Mouse (Mus musculus) retina, postnatal 1 day (tissue): Measurements from ENCODE around the gene Efna1.
A peak's percentile ranks its signal among the peaks of the same experiment; 100 is the strongest.

Experiments used
- DNase-seq: peaks from one replicate; pipeline ENCODE4 v3.0.0-alpha.2; 2012

Efna1 gene

DNA sequence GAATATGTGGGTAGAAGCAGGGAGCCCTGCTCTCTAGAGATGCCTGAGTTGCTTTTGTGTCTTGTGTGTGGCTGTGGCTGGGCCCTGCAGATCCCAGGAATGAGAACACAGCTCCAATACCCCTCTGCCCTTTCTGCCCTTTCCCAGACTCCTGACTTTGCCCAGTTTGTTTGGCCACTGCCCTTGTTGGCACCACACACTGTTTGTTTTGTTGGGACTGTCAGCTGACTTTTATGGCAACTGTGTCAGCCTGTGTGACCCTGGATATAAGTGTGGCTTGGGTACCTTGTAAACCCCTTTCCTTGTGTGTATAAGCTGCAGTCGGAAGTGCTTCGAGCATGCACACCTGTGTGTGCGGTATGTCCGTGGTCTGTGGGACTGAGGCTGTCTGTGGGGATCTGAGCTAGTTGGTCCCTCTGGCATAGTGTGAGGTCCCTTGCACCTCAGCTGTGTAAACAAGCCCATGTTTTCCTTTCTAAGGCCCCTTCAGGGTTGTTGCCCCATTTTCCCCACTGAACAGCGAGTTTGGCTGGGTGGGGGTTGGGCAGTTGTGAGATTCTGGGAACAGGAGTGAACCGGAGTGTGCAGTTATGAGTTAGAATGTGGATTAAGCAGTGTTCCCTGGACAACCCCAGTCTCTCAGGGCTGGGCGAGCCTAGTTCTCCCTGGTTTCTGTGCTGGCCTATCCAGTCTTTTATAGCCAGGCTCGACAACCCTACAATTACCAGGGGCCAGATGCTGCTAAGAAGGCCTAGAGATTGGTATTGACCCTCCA is 24.8 kb upstream of the Efna1 start:
- DNase-seq, result no peak

DNA sequence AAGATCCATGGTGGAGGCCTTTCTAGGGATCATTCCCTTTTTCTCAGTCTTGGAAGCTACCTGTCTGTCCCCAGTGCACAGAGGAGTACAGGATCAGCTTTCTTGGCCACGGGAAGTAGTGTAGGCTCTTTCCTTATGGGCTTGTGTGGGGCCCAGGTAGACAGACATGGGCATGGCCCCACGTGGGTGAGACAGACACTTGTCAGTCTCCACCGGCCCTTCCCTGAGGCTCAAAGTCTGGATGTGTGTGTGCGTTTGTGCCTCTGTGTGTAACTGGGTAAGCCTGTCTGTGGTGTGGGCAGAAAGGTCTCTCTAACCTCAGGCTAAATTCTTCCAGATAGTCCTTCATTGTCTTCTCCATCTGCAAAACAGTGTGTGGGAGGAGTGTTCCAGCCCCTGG is 24.2 kb upstream of the Efna1 start:
- no peak for DNase-seq

GRCm38 (mm10) chr3:89304440-89304839 is 23.5 kb upstream of the Efna1 start:
- no peak for DNase-seq

- no peak for DNase-seq
Observed at GRCm38 (mm10) chr3:89300514-89300913, 19.6 kb upstream of the Efna1 start.

- DNase-seq, result no peak
Observed at GRCm38 (mm10) chr3:89300071-89300470, 19.1 kb upstream of the Efna1 start.

GRCm38 (mm10) chr3:89299499-89299898 is 18.6 kb upstream of the Efna1 start:
- DNase-seq, result peak; percentile 50

- no peak for DNase-seq
Observed at GRCm38 (mm10) chr3:89298908-89299307, 18.0 kb upstream of the Efna1 start.

DNA sequence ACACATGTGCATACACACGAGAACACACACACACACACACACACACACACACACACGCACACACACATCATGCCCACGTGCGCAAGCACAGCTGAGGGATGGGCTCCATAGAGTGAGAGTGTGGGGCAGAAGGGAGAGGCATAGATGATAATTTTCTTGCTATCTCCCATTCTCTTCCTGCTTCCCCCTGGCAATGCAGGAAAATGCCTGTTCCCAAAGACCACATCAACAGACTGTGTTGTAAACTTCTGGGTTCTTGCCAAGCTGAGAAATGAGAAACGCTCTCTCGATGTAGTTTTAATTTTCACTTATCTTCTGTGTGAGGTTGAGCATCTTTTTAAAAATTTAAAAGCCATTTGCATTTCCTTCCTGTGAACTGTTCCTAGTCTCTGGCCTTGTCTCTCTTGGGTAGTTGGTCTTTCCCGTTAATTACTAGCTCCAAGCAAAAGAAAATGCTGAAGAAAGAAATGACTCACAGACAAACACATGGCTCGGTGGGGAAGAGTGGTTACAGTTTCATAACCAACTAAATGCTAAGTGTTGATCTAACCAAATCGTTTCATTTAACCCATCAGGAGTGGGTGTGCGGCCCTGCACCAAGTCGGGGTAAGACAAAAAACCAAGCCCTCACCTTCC is 15.9 kb upstream of the Efna1 start:
- DNase-seq, result no peak

DNA sequence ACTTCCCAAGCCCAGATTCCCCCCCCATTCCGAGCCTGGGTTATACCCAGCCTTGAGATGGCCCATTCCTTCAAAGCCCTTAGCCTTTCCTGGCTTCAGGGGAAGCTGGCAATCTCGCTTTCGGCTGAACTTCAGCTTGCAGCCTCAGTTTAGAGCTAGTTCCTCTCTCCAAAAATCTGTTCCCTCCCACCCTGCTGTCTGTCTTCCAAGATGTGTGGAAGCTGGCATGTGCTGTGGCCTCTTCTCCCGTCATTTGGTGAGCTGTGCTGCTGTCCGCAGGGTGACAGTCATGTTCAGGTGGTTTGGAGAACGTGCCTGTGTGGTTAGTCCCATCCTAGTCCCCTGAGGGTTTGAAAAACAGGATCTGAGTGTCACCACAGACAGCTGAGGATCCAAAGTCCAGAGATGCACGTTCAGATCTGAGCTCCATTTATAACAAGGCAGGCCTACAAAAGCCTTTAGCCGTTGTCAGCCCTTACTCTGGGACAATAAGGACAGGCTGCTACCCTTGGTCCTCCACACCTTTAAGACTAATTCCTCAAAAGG is 14.8 kb upstream of the Efna1 start:
- DNase-seq, result no peak

DNA sequence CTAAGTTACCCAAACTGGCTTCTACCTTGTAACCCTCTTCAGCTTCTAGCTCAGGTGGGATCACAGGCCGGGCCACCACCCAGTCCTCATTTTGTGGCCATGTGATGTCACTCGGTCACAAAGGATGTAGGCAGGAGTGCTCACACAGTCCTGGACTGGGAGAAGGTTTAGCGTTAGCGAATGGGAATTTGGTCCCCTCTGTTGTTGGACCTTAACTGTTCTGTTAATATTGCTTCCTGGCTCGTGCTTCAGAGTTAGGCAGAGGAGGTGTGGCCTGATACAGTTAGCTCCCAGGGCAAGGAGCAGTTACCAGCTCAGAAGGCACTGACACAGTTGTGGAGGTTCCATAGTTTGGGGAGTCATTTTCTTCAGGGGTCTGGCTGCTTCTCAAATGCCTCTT is 13.3 kb upstream of the Efna1 start:
- DNase-seq, result no peak

- DNase-seq, result no peak
Observed at GRCm38 (mm10) chr3:89293247-89293918, 12.4 kb upstream of the Efna1 start.

DNA sequence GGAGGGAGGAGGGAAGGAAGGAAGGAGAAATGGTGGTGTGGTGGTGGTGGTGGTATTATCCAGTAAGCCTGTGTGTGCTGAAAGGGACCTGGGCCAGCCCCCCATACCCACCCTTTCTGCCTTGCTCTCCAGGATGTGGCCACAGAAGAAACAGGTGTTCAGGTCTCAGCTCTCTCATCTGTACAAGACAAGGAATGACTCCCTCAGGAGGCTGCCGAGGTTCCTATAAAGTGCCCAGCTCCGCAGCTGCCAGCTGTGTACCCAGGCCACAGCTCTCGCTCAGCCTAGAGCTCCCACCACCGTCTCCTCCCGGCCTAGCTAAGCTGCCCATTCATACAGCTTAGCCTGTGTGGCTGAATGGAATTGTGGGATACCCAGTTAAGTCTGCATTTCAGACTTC is 11.4 kb upstream of the Efna1 start:
- no peak for DNase-seq

DNA sequence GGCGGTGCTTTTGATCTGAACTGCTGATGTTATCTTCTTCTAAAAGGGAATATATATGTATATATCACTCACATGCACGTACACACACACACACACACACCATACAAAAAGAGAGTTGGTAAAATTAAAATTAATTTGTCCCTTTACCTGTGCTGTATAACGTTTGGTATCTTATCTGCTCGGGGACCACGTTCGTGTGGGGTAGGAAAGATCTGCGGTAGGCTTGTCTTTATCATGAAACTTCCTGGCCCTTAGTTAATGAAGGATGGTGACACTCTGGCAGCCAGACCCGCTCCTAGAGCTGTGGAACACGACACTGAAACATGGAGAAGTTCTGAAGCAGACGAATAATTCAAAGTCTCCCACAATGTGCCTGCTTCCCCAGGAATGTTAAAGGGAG is 10.9 kb upstream of the Efna1 start:
- DNase-seq, result no peak

DNA sequence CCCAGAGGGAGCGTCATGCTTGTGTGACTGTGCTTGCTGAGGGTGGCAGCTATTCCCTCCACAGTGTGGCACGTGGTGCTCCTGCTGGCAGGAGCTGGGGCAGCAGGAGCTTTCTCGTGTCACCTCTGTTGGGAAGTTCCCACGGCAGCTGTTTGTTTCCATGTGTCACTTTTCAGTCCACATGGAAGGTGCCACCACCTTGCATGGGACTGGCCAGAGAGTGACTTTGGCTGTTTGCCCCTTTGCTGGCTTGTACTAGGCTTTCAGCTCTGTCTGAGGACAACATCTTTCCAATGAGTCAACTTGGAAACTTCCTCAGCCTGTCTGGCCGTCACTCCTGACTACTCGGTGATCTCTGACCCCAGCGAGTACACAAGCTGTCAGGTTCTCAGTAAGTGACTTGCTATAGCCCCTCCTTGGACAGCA is 7.6 kb upstream of the Efna1 start:
- DNase-seq, result no peak

DNA sequence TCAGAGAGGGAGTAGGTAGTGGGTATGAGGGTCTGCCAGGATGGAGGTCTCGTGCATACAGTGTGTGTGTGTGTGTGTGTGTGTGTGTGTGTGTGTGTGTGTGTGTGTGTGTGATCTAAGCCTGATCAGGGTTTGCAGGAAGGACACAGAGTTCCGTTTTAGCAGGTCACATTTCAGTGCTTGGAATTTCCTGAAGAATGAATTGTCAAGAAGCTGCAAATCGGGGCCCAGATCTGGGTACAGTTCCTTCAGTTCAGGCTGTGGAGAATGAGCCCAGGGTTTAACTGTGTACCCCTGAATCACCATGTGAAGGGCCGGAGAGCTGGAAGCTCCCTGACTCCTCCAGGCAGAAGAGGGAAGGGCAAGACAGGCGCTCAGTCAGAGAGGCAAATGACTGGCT is 6.3 kb upstream of the Efna1 start:
- no peak for DNase-seq

DNA sequence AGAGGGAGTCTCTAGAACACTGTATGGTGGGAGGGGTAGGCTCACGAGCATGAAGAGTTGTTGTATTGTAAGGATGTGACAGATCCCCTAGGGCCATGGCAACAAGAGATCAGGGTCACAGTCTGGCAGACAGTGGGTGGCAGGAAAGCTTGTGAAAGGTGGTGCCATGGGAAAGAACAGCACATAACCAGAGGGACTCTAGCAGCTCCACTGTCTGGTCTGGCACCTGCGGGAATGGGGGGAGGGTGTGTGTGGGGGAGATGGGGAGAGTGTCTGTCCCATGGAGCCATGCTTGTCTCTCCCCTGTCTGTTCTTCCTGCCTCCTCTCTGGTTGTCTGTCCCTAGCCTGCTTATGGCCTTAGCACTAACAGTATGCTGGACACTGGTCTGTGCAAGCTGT is 4.6 kb upstream of the Efna1 start:
- peak; percentile 70 for DNase-seq

DNA sequence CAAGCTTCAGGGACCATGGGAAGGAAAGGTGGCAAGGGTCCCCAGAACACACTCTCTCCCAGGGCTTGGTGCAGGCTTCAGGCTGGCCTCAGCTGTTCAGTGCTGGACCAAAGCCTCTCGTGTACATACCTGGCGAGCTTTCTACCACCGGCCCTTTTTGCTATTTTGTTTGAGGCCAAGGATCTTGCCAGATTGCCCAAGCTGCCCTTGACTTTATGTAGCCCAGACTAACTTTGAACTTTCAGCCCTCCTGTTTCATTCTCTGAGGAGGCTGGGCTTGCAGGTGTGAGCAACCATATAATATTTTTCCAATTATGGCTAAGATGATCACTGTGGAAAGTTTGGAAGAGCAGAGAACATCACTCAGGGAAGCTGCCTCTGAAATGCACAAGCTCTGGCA is 3.3 kb upstream of the Efna1 start:
- DNase-seq, result no peak

DNA sequence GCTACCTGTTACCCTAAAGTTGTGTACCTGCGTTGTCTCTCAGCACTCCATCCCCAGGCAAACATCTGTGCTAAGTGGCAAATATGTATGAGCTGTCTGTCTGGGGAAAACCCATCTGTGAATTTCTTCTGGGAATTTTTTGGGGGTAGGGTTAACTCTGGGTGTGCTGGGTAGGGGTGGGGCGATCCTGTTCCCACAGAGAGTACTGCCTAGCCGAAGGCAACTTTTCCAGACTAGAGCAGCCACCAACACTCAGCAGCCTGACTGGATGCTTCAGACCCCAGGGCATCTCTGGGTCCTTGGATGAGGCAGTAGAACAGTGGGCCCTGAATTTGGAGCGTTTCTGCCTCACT is 1.3 kb upstream of the Efna1 start:
- DNase-seq, result no peak

- DNase-seq, result peak; percentile 89
Observed at GRCm38 (mm10) chr3:89281579-89282290, 793 bp upstream of the Efna1 start.

- DNase-seq, result peak; percentile 86
Observed at GRCm38 (mm10) chr3:89280050-89280605, 814 bp downstream of the Efna1 start.

DNA sequence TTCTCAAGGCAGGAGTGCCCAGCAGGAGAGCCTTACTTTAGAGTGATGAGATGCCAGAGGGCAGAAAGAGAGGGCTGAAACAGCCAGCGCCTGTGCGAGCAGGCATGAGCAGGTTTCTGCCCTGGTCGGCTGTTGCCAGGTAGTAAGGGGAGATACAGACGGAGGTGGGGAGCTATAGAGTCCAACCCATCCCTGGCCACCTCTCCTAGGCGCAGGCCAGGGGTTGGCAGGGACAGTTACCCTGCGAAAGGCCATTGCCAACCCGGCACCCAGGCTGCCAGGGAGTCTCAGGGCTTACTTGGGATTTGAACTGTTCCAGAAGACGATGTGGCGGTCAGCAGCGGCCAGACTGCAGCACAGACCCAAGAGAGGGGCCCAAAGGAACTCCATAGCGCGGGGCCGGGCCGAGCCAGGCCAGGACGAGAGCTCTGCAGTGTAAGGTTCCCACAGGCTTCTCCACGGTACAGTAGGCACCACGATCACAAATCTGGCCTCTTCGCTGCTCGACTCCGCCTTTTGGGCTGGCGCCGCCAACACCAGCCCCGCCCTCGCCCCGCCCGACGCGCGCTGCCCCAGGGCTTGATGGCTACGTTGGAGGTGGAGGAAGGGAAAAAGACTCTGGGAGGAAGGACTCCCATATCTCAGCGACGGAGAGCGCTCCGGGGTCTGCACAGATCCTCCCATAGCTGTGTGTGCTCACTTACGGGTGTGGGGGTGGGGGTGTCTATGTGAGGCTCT is 1.6 kb downstream of the Efna1 start:
- DNase-seq, result peak; percentile 91

GRCm38 (mm10) chr3:89278643-89279042 is 2.3 kb downstream of the Efna1 start:
- DNase-seq, result no peak
